Mouse (Mus musculus) brain, embryonic 14.5 days (tissue): Measurements from ENCODE around the gene Ssu72. TPM values are rescaled to one million over a fixed set of nuclear protein-coding genes. Genes with fewer than 3 reads are reported as not detected.
"Not testable (repeated sequence)": the region's sequence is repeated elsewhere in the genome, so short reads cannot be mapped to it uniquely, and the experiment has no call there.

Experiments used
- DNase-seq: peaks from one replicate; pipeline ENCODE4 v3.0.0-alpha.2; 2011; ENCODE audit warnings: low read depth
- CTCF ChIP-seq: fragments of 200-500 bp; IDR thresholded peaks from 2 replicates; pipeline ENCODE4 v1.5.1; 2012; ENCODE audit warnings: inconsistent platforms, mild to moderate bottlenecking, moderate library complexity, borderline replicate concordance; ENCODE audit not compliant: insufficient read depth, insufficient read length; ENCODE audit errors: extremely low read depth
- POLR2A ChIP-seq: fragments of 200-500 bp; IDR thresholded peaks from 2 replicates; pipeline ENCODE4 v1.6.1; 2012; ENCODE audit warnings: mild to moderate bottlenecking, inconsistent platforms, borderline replicate concordance; ENCODE audit not compliant: poor library complexity, insufficient read depth, insufficient read length, severe bottlenecking; ENCODE audit errors: extremely low read depth
- polyA plus RNA-seq: library from polyadenylated mRNA; depleted of rRNA; stranded (reverse); fragments of >200 nt; gene quantifications from 2 replicates; pipeline ENCODE4 v1.2.3, GENCODE M21; 2012

Ssu72 gene
- polyA plus RNA-seq, 1 experiment, result 117 TPM

DNA sequence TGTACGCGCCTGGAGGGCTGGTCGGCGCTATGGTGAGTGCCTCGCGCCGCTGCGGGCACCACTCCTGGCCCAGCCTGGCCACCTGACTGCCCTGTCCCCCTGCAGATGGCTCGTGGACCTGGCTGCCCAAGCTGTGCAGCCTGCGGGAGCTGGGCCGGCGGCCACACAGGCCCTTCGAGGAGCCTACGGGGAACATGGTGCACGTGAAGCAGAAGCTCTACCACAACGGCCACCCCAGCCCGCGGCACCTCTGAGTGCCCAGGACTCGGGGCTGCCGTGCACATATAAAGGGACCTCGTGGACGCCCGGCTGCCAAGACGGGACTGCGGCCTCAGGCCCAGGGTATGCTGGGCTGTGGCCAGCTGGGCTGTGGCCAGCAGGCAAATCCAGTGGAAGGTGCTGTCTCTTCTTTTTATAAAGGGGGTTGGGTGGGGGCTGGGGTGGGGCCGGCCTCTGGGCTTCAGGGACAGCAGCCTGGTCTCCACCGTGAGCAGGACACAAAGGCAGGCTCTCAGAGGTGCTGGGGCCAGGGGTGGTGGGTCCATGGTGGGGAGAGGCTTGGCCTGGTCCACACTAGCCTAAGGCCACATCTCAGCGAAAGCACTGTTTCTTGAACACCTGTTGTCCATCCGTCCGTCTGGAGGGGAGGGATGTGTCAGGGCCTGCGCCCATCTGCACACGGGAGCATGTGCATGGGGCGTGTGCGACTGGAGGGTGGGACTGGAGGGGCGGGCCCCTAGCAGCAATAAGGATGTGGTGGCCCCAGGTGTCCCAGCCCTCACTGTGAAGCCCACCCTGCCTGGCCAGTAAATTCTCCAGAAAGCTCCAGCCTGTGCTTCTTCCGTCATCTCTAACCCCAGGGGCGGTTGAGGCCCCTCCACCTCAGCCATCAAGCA is 35.4 kb downstream of the Ssu72 start:
- DNase-seq, result peak; percentile 48
- TF ChIP-seq CTCF (no peak), POLR2A (no peak)

DNA sequence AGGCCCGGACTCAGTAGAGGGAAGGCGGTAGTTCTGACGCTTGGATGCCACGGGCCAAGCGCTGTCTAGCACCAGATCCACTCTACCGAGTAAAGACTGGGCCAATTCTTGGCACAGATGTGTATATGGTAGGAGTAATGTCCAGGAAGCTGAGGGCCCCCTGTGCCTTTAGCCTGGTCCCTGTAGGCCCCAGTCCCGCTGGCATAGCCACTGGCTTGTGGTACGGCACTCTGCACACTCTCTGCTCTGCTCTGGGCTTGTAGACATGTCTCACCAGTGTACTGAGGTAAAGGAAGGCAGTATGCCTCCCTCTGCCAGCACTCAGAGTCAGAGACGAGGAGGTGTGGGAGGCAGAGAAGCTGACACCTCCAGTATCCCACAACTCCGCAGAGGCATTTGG is 36.1 kb downstream of the Ssu72 start:
- not testable (repeated sequence) for DNase-seq

DNA sequence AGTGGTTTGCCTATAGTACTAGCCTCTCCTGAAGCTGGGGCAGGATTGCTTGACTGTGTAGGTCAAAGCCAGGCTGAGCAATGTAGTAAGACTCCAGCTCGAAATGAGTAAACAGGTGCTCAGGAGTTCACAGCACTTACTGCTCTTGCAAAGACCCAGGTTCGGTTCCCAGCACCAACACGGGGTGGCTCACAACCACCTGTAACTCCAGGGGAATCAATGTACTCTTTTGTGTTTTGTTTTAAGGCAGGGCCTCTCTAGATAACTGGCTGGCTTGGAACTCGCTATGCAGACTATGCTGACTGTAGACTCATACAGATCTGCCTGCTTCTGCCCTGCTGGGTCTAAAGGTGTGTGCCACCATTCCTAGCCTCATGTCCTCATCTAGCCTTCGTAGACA is 38.1 kb downstream of the Ssu72 start:
- no peak for DNase-seq
- TF ChIP-seq POLR2A, result no peak
- TF ChIP-seq CTCF, result no peak

GRCm38 (mm10) chr4:155744474-155744873 is 39.9 kb downstream of the Ssu72 start:
- DNase-seq, result no peak
- TF ChIP-seq POLR2A (no peak), CTCF (no peak)

GRCm38 (mm10) chr4:155745136-155745535 is 40.5 kb downstream of the Ssu72 start:
- TF ChIP-seq CTCF, result no peak
- no peak for TF ChIP-seq POLR2A
- no peak for DNase-seq

- no peak for DNase-seq
- no peak for TF ChIP-seq CTCF
- no peak for TF ChIP-seq POLR2A
Measured at GRCm38 (mm10) chr4:155746036-155746548, 41.5 kb downstream of the Ssu72 start.

DNA sequence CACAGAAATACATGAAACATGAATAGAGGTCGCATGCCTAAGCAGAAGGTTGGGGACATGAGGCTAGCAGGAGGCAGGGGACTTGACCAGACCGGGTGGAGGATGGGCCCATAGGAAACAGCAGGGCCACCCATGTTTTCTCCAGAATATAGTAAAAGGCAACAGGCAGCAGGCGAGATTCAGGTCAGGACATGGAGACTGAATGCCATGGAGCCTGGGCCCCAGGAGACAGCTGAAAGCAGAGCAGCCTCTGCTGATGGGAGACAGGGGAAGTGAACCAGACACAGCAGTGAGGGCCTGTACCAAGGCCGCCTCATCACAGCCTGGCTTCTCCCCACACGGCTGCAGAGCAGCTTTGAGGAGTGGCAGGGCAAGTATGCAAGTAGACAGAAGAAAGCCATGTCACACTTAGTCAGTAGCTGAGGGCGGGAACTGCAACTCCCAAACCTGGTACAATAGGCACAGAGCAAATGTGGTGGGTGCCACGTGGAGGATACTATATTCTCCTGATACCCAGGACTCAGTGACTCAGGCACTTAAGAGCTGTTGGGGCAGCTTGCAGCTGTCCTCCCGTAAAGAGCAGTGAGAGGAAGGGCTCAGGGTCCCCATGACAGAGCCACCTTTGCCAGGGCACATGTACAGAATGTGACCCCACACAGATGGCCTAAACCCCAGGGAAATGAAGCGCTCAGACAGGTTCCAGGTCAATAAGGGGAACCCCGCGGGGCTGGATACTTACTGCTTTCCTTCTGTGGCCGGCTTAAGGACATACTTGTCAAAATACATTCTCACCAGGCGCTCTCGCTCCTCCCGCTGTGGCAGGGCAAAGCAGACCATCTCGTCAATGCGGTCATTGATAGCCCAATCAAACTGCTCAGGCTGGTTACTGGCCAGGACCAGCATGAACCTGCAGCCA is 42.2 kb downstream of the Ssu72 start:
- no peak for DNase-seq
- TF ChIP-seq CTCF, result no peak

DNA sequence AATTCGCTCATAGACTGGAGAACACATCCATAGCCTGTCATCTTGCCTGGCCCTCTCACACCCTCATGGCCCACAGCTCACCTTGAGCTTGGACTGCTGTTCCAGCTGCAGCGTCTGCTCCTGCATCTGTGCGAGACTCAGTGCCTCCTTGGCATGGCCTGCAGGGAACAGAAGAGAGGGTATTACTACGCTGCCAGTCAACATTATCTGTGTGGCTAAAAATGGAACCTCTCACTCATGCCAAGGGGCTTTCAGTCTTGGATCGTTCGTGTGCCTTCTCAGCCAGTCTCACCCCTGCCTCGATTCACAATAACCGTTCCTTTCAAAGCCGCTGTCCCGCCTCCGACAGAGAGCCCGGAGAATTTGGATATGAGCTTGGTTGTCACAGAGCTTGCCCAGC is 52.4 kb downstream of the Ssu72 start:
- DNase-seq, result no peak
- TF ChIP-seq CTCF (no peak), POLR2A (no peak)

DNA sequence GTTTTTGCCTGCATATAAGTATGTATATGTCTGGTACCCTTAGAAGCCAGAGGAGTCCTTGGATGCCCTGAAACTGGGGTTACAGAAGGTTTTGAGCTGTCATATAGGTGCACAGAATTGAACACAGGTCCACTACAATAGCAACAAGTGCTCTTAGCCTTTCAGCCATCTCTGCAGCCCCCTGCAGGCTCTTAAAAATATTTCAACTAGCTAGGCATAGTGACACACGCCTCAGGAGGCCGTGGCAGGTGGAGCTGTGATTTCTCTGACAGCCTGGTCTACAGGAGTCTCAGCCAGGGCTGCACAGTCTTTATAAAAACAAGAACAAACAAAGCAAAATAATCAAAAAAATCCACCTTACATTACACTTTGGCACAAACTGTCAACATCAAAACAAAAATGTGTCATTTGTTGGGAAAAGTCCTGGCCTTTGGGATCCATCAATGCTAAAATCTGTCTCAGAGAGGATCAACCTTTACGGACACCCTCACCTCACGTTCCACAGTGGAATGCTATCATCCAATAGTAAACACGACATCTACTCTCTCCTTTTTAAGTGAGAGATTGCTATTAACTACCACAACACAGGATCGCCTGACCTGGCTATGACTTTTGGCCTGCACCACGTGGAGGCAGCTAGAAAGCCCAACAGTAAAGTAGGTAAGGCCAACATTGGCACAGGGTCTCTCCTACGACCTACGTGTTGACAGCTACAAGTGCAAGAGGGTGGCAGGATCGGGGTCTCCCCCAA is 55.4 kb downstream of the Ssu72 start:
- DNase-seq, result peak; percentile 25
- TF ChIP-seq CTCF, result peak; percentile 32; the same call in 1 of the 2 replicates
- TF ChIP-seq POLR2A, result no peak

- TF ChIP-seq POLR2A, result peak; percentile 81
- no peak for TF ChIP-seq CTCF
Measured at GRCm38 (mm10) chr4:155760613-155761355, 56.2 kb downstream of the Ssu72 start, which contains the start of gene Atad3a. Gene Atad3a (minus strand): TSS chr4:155761093.

GRCm38 (mm10) chr4:155761356-155762099 is 56.9 kb downstream of the Ssu72 start:
- TF ChIP-seq CTCF (no peak), POLR2A (no peak)
- DNase-seq, result no peak

More at GRCm38 (mm10) chr4:155760613-155761355, 56.2 kb downstream of the Ssu72 start, which contains the start of gene Atad3a:
- peak; percentile 98 for DNase-seq
